Mouse (Mus musculus) cerebellum, adult 11 months (tissue): ENCODE measurements around the gene Tmem238l.
A peak's percentile ranks its signal among the peaks of the same experiment; 100 is the strongest.

Experiments used
- DNase-seq: peaks from one replicate; pipeline ENCODE4 v3.0.0; 2022

The Tmem238l gene

DNA sequence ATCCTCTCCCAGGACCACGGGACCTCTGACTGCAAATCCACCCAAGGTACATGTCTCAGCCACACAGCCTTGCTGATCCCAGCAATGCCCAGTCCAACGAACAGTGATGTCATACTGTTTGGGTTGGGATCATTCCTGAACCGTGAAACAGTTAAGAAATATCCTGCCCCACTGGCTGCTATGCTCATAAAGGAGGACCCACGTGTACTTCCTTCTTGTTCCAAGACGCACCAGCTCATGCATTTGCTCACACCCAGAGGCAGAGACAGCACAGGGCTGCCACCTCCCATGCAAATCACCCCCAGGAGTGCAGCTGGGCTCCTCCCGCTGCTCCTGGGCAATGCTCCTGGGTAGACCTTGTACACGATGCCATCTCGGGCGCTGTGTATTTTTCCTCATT, at the start of gene Tmem238l:
Gene Tmem238l, plus strand, starts transcription at position 336 of the 400 bp plus-strand sequence.
- no peak for DNase-seq

DNA sequence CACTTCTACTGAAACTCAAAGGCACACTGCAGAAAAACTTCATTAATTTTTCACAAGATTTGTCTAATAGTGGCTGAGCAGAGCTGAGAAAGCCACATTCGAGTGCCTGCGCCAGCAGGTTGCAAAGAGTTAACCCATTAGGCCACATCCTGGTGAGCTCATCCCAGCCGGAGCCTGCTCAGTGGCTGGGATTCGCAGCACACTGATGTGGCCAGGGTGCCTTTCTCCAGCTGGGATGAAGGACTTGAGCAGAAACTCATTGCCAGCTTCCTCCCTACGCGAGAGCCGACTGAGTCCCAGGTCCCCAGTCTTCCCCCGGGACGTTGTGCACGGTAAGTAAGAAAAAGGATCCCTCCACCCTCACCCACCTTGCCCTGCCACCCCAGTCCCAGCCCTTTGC, 44.6 kb upstream of the Tmem238l start, which contains the start of gene Pirt:
Gene Pirt, plus strand, starts transcription at position 171 of the 400 bp plus-strand sequence.
- DNase-seq: no peak

DNA sequence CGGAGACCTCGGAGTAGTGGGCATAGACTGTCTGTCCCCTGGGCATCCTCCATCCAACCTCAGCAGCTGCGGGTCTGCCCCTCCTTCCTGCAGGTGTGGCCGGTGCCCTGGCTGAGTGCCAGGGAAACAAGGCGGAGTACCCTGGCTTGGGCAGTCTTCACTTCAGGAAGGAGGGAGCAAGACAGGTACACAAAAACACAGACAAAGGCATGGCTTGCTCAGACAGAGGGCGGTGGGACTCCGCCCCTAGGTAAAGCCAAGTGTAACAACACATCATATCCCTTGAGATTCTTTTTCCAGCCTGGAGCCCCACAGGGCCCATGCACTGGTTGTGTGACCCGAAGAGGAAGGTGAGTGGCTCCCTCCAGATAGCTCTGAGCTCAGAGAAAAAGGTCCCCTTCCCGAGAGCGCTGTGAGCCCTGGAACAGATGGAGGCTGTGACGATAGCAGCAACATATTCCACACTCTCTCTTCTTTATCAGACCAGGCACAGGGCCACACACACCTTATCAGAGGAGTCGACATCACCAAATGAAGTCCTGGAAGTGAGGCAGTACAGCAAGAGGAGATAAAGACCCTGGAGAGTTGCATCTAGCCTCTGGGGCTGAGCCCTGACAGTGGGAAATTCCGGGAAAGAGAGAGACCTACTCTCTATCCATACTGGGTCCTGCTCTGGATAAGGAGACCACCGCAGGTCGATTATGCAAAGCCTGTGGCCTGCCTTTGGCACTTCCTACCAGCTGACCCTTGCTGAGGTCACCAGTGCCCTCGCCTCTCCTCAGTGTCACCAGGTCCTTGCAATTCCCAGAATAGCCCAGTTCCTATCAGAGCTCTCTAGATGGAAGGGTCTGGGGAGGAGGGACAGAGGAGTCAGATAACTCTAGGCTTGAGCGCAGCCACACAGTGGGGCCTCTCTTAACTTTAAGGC, 43.6 kb upstream of the Tmem238l start:
- no peak for DNase-seq

DNA sequence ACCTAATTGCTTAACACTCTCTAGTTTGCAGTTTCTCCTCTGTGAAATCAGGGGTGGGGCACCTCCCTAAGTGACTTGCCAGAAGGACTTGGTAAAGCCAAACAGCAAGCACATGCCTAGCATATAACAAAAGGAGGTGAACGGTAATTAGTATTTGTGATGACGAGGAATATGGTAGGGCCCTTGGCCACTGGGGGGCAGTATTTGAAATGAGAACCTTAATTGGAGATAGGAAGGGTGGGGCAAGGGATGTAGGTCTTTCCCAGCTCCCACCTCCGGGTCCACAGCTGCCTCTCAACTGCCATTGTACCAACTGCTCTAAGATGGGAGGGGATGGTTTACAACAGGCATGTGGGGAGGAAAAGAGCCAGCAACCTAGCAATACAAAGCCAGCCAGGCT, 42.2 kb upstream of the Tmem238l start:
- peak; percentile 33 for DNase-seq

DNA sequence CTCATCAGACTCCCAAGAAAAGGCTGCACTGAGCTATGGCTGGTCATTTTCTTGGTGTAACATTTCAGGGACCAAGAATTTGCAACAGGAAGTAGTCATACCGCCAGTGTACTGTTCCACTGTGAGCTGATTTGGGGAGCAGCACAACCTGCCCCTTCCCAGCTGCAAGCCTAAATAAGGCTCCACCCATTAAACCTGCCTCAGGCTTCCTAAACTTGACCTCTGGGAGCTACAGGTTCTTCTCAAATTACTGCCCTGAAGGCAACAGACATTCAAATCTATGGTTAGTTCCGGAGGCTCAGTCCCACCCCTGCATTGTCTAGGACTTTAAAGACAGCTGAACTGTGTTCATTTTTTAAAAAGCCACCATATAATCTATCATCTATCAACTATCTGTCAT, 36.4 kb upstream of the Tmem238l start:
- DNase-seq: no peak

DNA sequence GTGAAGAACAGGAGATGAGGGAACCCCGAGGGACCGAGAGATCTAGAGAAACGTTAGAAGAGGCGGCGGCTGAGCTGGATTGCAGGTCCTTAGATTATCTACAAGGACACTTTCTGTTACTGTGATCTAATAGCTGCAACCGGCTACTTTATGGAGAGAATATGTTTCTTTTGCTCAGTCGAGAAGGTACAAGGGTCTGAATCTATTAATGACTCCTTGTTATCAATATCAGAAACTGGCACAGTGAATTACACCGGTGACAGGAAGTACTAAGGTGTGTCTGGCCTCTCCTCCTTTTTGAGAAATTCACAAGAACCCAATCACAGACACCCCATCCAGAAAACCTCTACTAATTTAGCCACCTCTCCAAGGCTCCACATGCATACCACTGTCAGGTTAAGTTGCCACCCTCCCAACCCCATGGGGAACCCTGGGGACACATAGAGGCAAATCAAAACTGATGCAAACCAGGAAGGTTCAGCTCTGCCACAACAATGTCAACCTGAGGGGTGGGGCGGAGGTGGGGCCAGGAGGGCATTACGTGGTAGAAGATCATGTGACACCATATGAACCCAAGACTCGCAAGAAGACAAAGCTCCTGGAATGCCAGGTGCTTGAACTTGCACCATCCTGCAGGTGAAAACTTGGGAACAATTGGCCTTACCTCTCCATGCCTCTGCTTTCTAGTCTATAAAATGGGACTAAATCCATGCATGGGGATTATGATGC, 32.2 kb upstream of the Tmem238l start:
- DNase-seq: no peak

DNA sequence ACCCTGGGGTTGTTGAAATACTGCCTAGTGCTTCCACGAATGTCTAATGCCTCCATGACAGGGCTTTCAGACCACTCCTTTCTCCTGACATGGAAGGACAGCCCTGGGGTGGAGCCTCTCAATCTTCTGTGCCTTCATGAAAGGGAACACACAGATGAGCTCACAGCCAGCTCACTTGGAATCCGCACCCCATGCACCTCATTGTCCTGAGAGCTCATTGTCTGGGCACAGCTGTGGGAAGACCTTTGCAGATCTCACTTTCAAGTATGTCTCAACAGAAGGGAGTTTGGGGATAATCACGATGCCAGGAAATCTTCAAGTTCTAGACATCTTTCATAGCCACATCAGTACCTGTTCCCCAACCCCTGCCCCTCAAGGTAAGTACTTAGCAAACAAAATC, 28.1 kb upstream of the Tmem238l start:
- DNase-seq: no peak

DNA sequence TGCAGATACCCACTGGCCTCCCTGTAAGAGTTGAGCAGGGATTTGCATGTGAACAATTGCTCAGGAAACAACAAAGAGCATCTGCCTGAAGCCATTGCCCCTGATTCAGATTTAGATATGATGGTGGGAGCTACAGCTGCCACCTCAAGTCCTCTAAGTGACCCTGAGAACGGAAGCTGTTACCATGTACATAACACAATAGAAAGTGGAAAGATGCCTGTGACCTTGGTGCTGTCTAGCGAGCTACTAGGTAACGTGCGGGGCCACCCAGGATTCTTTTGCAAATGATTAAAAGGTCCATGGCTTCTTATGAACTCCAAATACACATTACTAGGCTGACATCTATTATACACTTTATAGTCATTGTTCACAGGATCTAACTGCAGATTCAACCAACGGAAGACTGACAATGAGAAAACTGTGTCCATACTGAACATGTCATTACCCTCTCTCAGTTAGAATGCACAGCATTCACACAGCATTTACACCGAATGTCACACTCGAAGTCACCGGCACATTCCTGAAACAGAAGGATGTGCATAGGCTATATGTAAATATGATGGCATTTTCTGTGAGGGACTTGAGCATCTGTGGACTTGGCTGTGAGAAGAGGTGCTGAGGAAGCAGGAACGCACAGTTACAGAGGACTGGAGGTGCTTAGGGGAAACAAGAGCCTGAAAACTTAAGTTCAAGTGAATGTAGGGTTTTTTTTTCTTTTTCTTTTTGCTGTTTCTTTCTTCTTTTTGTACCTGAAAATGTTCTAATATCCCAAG, 23.4 kb upstream of the Tmem238l start:
- no peak for DNase-seq

DNA sequence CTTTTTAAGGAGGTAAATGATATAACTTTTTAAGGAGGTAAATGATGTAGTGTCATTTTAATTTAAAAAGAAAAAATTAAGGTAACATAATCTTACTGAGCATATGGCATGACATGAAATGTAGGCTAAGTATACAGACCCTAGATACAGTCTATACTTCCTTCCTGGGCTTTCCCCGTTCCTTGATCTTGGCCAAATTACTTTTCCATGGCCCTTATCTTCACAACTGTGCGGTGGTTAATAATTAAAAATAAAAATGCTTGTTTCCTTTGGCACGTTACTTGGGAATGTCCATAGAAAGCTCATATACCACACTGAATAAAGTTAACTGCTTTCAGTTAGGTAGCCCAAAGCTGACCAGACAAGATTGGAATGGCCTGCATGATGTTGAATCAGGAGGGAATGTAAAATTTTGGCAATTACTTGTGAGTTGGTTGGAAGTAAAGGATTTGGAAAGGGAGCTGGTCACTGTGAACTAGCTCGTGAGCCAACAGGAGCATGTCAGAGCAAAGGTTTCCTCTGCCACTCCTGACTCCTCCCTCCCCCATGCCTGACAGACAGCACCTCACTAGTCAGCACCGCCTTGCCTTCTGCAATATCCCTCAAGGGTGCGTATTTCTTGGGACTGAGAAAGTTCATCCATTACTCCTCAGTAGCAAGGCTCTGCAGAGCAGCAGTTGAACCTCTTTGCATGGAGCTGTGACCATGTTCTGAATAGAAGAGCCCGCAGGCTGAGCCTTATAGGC, 21.8 kb upstream of the Tmem238l start:
- no peak for DNase-seq

DNA sequence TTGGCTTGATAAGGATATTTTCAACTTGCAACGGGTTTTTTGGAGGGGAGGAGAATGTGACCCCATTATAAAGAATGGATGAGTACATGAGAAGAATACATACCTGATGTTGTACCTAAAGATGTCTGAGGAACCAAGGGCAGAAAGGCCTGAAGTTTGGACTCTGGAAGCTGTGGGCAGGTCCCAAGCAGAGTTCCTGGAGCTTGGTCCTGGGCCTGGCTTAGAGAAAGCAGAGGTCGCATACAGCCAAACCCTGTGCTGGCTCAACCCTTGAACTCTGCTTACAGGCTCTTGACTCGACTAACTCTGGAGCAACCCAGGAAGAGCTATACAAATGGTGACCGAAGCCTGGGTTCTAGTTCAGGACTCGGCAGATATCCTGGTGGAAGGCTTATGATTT, 14.4 kb upstream of the Tmem238l start:
- DNase-seq: no peak

DNA sequence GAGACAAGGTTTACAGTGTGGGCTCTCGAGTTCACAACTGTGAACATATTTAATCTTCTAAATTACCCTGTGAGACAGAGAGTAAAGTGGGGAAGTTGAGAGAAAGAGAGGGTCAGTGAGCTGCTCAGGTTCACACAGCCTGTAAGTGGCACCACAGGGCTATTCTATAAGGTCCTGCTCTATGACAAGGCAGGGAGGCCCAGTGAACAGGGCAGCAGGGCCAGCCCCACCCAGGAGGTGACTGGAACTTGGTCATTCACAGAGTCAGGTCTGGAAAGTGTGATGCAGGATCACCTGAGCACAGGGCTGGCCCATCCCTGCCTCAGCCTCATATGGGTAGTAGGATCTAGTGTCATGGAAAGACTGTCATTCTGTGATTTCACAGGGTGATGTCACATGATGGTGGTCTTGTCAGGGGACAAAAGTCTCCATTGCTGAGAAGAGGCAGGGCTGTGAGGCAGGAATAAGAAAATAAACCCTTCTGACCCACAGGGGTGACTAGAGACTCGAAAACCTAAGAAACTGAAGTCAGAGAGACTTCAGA, 11.1 kb upstream of the Tmem238l start:
- no peak for DNase-seq

DNA sequence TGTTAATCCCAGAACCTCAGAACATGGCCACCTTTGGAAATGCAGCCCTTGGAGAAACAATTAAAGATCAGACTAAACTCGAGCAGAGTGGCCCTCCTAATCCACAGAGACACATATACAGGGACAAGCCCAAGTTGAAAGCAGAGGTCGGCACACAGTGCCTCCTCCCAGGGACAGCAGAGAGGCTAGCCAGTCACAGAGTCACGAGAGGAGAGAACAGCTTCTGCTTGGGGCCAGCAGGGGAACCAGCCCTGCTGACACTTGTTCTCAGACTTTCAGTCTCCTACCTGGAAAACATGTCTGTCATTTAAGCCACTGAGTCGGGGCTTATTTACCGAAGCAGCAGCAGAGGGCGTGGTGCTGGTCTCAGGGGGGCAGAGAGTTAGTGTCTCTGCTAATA, 9.9 kb upstream of the Tmem238l start:
- no peak for DNase-seq

DNA sequence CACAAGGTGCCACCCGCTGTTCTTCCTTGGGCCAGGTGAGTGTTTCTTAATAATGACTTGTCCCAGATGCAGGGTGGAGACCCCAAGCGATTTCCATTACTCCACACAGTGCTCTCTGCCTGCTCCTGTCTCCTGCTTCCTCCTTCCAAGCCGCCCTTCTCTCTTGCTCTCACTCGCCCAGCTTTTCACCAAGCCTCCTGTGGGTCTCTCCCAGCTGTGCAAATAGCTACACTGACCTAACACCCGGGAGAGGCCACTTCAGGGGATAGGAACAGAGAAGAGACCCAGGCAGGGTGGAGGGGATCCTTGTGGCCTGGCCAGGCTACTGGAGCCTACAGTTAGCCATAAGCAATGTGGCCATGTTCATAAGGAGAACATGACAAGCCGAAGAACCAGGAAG, 9.5 kb upstream of the Tmem238l start:
- no peak for DNase-seq

DNA sequence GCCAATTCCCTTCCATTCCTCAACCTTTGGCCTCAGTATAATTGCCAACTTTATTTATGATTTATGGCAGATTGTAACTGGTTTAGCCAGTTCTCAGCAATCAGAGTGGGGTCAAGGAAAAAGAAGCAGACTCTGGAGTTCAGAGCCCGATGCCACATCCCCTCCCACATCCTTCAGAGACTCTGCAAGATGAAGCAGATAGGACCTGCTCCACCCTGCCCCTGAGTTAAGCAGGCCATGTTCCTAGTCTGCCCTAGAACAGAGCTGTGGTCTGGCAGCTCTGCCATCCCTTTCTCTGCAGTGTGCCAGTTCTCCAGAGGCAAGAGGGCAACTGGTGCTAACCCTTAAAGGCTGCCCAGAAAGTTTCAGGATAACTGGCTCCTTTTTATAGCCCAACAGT, 4.4 kb downstream of the Tmem238l start:
- no peak for DNase-seq

DNA sequence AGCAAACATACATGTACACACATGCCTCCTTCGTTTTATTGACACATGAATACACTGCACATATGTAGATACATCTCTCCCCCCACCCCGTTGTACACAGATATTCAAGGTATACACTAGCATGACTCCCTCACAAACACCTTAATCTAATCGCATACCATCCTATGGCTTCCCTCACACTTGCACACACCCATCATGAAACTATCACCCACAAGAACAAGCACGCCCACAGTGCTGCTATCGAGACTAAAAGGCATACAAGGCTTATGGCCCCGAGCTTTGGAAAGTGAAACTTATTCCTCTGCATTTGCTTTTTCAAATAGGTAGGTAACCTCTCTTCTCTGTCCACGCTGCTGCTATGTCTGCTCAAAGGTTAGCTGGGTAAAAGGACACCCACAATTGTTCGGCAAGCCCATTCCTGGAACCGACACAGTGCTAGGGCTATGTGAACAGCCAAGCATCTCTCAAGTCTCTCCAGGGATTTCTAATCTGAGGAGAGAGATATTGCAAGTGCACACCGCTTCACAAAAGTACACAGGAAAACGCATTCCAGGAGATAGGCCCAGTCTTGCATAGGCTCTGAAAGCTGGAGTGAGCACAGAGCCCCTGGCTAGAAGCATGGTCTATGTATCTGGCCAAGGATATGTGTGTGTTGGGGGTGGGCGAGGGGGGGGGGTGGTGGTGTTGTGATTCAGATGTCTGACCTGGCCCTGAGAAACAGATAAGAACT, 5.2 kb downstream of the Tmem238l start:
- no peak for DNase-seq

DNA sequence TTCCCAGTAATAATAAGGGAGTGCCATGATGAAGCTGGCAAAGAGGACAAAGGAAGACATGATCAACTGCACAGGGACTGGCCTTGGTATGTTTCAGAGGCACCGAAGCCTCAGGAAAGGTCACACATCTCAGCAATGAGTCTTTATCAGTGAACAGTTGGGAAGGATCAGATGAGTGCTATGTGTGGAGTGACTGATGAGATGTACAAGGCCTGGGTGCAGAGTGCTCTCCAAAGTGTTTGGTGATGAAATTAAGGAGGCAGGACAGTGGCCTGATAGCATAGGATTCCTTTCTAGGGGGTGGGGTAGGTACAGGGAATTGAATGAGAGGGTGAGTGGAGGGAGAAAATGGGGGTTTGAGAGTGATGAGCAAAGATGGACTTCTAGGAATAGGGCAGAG, 7.0 kb downstream of the Tmem238l start:
- no peak for DNase-seq

DNA sequence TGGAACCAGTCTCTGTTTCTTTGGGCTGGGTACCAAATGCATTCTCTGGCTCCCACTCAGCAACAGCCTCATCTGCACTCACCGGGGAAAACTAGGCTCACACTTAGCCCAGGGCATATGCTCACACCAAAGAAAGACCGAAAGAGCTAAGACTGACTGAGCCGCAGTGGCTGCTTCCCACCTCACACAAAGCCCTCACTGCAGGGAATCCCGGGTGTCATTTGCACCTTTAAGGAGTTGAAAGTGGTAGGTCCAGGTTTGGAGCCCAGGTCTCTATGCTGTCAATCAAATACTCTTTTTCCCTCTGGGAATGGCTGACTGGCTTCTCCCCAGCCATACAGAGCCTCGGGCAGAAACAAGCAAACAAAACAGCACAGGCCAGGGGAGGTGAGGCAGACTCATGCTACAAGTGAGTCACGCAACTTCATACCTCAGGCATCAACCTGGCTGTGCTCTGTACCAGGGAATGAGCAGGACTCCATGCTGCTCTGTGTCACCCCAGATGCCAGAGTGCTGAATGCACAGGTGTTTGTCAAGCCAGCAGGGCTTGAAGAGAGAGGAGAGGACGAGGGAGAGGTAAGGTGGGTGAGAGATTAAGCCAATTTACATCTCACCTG, 10.2 kb downstream of the Tmem238l start:
- no peak for DNase-seq

DNA sequence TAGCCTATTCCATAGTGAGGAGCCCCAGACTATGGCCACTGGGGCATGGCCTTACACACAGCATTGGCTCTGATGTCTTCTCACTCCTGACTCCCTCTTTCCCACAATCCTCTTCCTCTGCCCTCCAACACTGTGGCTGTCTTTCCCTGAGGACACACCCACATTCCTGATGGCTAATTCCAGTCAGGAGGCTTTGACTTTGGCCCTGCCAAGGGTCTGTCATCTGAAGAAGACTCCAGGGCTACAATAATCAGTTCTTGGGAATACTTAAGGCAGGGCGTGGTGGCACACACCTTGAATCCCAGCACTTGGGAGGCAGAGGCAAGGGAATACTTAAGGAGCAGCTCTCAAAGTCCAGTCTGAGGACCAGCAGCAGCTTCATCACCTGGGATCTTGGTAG, 12.1 kb downstream of the Tmem238l start:
- DNase-seq: no peak

DNA sequence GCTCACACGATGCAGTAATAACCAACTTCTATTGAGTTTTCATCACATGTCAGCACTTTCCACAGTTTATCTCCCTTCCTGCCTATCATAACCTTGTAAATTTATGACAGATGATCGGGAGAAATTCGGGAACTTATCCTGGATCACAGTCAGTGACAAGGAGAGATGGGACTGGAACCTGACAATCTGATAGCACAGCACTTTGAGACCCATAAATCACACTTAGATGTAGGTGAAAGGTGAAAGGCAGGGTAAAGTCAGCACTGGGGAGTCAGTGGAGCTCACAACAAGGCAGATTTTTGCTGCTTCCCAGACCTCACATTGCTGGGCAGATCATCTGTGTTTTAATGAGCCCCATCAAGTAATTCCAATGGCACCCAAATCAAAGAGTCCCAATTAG, 17.1 kb downstream of the Tmem238l start:
- DNase-seq: no peak

DNA sequence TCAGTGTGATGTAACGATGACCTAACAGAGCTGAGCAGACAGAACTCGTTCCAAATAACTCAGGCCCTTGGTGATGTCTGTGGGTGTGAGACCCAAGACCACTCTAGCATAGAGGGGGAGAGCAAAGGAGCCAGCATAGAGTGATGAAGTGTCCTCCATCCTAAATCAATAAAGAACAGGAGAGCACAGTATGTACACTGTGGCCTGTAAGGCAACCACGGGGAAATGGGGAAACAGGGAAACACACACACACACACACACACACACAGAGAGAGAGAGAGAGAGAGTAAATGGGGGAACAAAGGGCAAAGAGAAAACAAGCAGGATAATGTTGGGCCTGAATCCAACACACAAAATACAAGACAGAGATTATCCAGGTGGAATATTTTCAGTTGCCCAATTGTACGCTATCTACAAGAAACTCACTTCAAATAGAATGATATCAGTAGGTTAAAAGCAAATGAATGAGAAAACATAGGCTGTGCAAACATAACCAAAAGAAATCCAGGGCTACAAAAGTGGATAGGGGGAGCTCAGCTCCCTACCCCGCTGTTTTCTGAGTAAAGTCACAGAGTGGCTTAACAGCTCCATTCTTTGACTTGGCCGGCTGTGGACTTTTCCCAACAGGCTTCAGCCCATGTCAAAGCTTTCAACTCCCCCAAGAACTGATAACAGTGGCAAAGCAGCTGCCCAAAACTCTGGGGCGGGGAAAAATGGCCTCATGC, 19.3 kb downstream of the Tmem238l start:
- no peak for DNase-seq
